Mouse (Mus musculus) c-Kit-negative CD71-positive TER-119-positive erythroid progenitor cells, embryonic 14.5 days (primary cell): ENCODE data around the gene Fbxl16.
A peak's percentile ranks its signal among the peaks of the same experiment; 100 is the strongest.

Source experiments
- DNase-seq: peaks from one replicate; pipeline ENCODE4 v3.0.0-alpha.2; 2013; ENCODE audit warnings: low read depth, low spot score

The Fbxl16 gene

GRCm38 (mm10) chr17:25842509-25842908, 33.6 kb downstream of the Fbxl16 start:
- DNase-seq: no peak

GRCm38 (mm10) chr17:25843122-25843521, 34.2 kb downstream of the Fbxl16 start:
- DNase-seq: no peak

- DNase-seq: no peak
These were observed 34.9 kb downstream of the Fbxl16 start for GRCm38 (mm10) chr17:25843636-25844395.

GRCm38 (mm10) chr17:25844396-25844901, 35.6 kb downstream of the Fbxl16 start, which contains the start of gene Rhot2:
TSS of gene Rhot2 (minus strand) at chr17:25844851.
- peak; percentile 85 for DNase-seq

- DNase-seq: no peak
These were observed 51.3 kb downstream of the Fbxl16 start for GRCm38 (mm10) chr17:25860229-25860628.

DNA sequence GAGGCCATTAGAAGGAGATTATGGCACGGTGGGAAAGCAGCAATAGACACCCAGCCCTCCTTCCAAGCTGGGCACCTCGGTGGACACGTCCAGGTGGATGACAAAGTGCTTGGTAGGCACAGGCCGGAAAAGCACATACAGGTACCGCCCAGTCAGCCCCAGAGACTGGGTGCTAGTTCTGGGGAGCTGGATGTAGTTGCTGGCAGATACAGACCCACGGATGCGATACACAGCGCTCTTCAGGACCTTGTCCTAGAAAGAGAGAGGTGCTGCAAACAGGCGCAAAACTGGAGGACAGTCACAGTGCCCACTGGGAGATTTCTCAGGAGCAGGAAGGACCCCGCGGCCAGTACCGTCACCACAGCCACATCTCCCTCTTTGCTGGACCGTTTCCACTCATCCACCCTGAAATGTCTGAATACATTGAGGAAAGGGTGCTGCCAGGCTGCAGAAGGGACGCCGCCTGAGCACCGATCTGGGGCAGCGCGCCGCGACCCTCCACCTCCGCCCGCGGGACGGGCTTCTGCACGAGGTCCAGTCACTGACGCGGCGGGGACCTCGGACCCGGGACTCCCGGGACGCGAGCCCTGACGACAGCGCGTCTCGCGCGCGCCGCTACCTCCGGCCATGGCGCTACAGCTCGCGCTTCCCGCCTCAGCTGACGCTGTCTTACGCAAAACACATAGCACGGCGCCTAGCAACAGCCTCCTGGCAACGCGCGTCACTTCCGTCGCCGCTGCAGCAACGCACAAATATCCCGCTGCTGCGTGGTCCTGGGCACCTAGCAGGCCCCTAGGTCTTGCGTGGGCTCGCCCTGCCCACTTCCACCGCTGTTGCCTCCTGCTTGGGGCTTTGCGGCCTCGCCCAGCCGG, 52.2 kb downstream of the Fbxl16 start, which contains the start of gene Wdr90:
Wdr90 (minus strand) TSS at position 670 of the 872 bp plus-strand sequence.
- DNase-seq: peak; percentile 71

DNA sequence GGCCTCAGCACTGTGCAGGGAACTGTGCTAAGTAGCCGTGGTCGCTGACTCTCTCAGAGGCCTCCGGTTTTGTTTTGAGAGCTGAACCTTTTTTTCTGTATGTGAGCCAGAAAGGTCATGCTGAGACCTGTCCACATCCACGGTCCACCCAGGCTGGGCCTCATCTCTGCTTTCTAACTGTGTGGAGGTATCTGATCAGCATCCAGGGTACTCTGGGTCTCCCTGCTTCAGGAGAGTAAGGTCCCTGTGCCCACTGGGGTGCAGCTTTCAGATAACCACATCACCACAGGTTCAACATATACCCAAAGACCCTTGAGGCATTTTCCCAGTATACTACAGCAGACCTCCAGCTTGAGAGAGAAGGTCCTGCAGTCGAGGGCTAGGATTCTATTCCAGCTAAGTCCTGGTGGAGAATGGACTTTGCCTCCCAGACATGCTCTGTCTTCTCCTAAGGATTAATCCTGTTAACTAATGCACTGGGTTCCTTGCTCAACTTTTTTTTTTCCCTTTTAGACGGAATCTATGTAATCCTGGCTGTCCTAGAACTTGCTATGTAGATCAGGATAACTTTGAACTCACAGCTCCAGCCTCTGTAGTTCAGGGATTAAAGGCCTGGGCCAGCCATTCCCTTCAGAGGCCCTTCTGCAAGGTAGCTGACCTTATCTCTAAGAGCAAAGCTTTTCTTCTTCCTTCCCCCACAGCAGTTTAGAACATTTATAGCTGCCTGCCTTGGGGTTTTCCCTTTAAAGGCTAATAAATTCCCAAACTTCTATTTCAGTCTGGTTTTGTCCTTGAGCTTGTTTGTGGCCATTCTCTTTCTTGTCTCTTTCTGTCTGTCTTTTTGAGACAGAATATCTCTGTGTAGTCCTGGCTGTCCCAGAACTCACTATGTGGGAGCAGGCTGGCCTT, 53.1 kb downstream of the Fbxl16 start:
- DNase-seq: no peak

- no peak for DNase-seq
These were observed 54.8 kb downstream of the Fbxl16 start for GRCm38 (mm10) chr17:25863681-25864080.

DNA sequence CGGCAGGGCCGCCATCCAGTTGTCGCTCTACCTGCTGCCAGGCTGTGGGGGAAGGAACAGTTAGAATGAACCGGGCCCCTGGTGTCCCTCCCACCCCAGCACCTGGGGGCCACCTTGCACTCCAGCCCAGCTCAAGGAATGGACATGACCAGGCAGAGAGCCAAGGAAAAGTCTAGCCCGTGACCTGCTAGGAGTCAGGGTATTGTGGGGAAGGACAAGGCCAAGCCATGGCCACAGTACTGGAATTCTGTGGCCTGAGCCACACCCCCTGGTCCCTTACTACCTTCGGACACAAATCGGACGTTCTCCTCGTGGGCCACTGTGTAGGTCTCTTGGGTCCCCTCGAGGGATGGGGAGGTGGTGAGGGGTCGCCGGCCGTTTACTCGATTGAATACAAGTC, 55.4 kb downstream of the Fbxl16 start:
- no peak for DNase-seq

DNA sequence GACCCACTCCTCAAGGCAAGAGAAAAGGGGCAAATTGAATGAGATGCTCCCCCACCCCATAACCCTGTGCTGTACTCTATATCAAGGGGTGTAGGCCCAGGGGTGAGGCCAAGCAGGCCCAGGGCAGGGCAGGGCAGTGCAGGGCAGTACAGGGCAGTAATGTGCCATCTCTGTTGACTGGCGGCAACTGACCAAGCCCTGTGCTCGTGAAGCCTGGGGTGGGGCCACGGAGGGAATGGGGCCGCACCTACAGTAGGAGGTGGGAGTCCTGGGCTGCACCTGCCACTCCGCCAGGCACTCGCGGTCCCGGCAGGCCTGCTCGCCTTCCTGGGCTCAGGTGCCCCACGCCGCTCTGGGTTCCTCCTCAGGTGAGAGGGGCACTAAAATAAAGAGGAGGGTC, 56.4 kb downstream of the Fbxl16 start:
- no peak for DNase-seq

DNA sequence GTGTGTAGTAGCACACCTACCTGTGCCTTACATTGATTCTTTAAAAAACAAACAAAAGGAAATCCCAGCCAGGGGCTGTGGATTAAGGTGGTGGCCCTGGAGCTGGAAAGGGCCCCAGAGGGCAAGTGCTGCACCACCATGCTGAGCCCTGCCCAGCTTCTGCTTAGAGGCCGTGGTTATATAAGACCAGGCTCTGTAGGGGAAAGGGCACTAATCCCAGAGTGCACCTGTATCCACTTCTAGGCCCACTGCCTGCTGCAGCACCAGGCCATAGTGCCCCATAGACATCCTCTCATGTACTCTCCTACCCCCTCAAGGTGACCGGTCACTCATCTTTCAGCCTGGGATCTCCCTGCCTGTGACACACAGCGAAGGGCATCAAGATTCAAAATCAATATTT, 57.3 kb downstream of the Fbxl16 start:
- no peak for DNase-seq

- DNase-seq: no peak
These were observed 58.6 kb downstream of the Fbxl16 start for GRCm38 (mm10) chr17:25867509-25867835.

DNA sequence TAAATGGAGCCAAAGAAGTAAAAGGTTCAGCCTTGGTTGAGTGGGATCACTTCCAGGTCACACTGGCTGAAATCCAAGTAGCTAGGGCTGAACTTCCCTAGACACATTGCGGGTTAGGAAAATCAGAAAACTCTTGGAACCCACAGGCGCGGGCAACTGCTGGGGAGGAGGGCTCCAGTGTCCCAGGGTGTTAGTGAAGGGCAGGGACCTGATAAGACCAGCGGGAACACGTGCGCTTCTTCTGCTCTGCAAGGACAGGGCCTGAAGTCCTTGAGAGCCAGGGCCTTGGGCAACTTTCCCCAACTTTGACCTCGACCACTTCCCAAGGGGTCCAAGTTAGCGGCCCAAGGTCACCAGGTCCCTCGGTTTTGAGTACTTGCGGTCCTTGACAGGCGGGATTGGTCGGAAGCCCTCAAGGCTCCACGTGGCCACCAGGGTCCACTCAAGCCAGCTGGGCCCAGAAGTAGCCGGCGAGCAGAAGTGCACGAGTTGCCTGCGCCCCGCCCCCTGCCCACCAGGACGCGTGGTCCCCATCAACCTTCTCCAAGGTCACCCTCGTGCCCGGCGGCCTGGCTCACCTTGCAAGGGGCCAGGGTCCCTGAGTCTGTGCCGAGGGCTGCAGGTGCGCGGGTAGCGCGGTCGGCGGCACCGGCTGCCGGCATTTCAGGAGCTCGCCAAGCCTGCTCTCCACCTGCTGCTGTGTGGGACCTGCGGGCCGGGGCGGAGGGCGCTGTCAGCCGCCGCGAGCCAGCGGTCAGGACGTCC, 59.1 kb downstream of the Fbxl16 start:
- no peak for DNase-seq

DNA sequence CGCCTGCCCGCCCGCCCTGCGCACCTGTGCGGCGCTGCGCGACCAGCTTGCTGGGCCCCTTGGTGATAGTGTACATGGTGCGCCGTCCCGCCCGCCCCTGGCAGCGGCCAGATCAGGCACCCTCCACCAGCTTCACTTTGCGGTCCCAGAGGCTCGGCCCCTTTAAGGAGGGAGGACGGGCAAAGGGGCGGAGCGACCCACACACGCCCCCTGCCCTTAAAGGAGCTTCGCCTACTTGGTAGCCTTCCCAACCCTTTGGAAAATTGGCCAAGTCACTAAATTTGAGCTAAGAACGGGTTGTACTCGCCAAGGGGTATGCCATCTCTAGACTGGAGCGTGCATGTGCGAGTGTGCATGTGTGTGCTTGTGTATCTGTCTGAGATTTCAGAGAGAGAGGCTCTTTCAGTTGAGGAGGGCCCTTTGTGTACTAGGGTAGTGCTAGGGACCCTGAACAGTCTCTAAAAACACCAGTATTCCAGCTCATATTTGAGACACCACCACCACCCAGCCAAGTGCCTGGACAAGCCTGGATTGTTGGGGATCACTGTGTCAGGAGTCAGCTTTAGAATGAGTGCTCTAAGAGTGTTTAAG, 59.8 kb downstream of the Fbxl16 start, which contains the start of gene Mcrip2:
Mcrip2 (minus strand) TSS at position 164 of the 591 bp plus-strand sequence.
- DNase-seq: no peak

GRCm38 (mm10) chr17:25869498-25869897, 60.6 kb downstream of the Fbxl16 start:
- no peak for DNase-seq

DNA sequence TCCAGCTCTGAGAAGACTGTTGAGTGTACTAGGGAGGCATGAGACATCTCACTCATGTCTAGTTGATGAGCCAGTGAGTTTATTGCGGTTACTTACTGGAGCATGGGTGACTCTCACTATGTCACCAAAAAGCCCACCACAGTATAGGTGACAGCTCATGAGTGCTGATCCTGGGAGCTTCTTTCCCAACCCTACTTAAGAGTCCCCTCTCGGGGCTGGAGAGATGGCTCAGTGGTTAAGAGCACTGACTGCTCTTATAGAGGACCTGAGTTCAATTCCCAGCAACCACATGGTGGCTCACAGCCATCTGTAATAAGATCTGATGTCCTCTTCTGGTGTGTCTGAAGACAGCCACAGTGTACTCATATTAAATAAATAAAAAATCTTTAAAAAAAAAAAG, 61.1 kb downstream of the Fbxl16 start:
- no peak for DNase-seq
